Mouse (Mus musculus) limb, embryonic 15.5 days (tissue): ENCODE data around the gene Ugt1a8. TPM values are rescaled to one million over a fixed set of nuclear protein-coding genes. Genes with fewer than 3 reads are reported as not detected.

Source experiments
- ATAC-seq: fragments of 200-750 bp; cut with Nextera tagmentation; 2 replicates; pipeline ENCODE4 v1.8.0; 2017; ENCODE audit warnings: low read depth, moderate TSS enrichment; ENCODE audit not compliant: insufficient number of reproducible peaks, low FRiP score, low TSS enrichment
- H3K27ac ChIP-seq: fragments of 300-500 bp; sonication (generic); 2 replicates; pipeline ENCODE4 v1.5.1; 2015; ENCODE audit warnings: moderate library complexity, mild to moderate bottlenecking, inconsistent platforms
- H3K27me3 ChIP-seq: fragments of 300-500 bp; sonication (generic); 2 replicates; pipeline ENCODE4 v1.6.1; 2015; ENCODE audit warnings: inconsistent platforms
- H3K36me3 ChIP-seq: fragments of 300-500 bp; sonication (generic); 2 replicates; pipeline ENCODE4 v1.6.1; 2015; ENCODE audit warnings: inconsistent platforms
- H3K4me1 ChIP-seq: fragments of 300-500 bp; sonication (generic); 2 replicates; pipeline ENCODE4 v1.6.1; 2015; ENCODE audit warnings: inconsistent platforms
- H3K4me2 ChIP-seq: fragments of 300-500 bp; sonication (generic); 2 replicates; pipeline ENCODE4 v1.6.1; 2015; ENCODE audit warnings: mild to moderate bottlenecking, inconsistent platforms
- H3K4me3 ChIP-seq: fragments of 300-500 bp; sonication (generic); 2 replicates; pipeline ENCODE4 v1.5.1; 2015; ENCODE audit warnings: mild to moderate bottlenecking, inconsistent platforms
- H3K9ac ChIP-seq: fragments of 300-500 bp; sonication (generic); 2 replicates; pipeline ENCODE4 v1.6.1; 2015; ENCODE audit warnings: inconsistent platforms
- H3K9me3 ChIP-seq: fragments of 300-500 bp; sonication (generic); 2 replicates; pipeline ENCODE4 v1.6.1; 2016; ENCODE audit warnings: inconsistent platforms
- WGBS: fragments of 180-500 bp; shearing (Covaris S2); methylation state at CpG from one replicate; pipeline ENCODE4 v1.1.7; 2015; 5-methylcytosine and 5-hydroxymethylcytosine counted together
- polyA plus RNA-seq: library from polyadenylated mRNA; unstranded; fragments of >200 nt; fragmentation: Nextera tagmentation; extraction: Ambion mirVana; gene quantifications from 2 replicates; pipeline ENCODE4 v1.2.1, GENCODE M21; 2015

Ugt1a8 gene
- polyA plus RNA-seq, 1 experiment from 2014 or later: not detected

GRCm38 (mm10) chr1:88234646-88235045, 147.0 kb downstream of the Ugt1a8 start:
- no peak for ATAC-seq

GRCm38 (mm10) chr1:88235046-88235893, 147.7 kb downstream of the Ugt1a8 start:
- H3K27ac ChIP-seq: no peak overlapping the region
- no peaks in the 10 kb centered on the region for H3K36me3 ChIP-seq
- peak; percentile 3; the same call in 1 of the 2 replicates for ATAC-seq
- H3K4me3 ChIP-seq: no peak overlapping the region
- H3K27me3 ChIP-seq: no peaks in the 10 kb centered on the region
- H3K4me1 ChIP-seq: no peaks in the 10 kb centered on the region
- 60% methylated on average over 11 of the region's 11 CpGs for WGBS
- peaks cover 64% of the 10 kb centered on the region for H3K9me3 ChIP-seq
- no peak overlapping the region for H3K4me2 ChIP-seq
- H3K9ac ChIP-seq: no peak overlapping the region

More at GRCm38 (mm10) chr1:88234646-88235045, 147.0 kb downstream of the Ugt1a8 start:
- Histone ChIP-seq H3K27ac (no peak overlapping the region), H3K36me3 (no peaks in the 10 kb centered on the region), H3K9me3 (peaks cover 64% of the 10 kb centered on the region), H3K4me2 (no peak overlapping the region), H3K9ac (no peak overlapping the region), H3K27me3 (no peaks in the 10 kb centered on the region), H3K4me3 (no peak overlapping the region), H3K4me1 (no peaks in the 10 kb centered on the region)
- 44% methylated on average over 5 of the region's 5 CpGs for WGBS

- Histone ChIP-seq H3K9me3 (peaks cover 70% of the 10 kb centered on the region), H3K9ac (no peak overlapping the region), H3K36me3 (no peaks in the 10 kb centered on the region), H3K27me3 (no peaks in the 10 kb centered on the region), H3K4me3 (no peak overlapping the region), H3K27ac (no peak overlapping the region), H3K4me1 (no peaks in the 10 kb centered on the region), H3K4me2 (no peak overlapping the region)
- 61% methylated on average over 4 of the region's 4 CpGs for WGBS
- no peak for ATAC-seq
Observed at GRCm38 (mm10) chr1:88235894-88236415, 148.3 kb downstream of the Ugt1a8 start.

- ATAC-seq: no peak
- no peak overlapping the region for H3K9ac ChIP-seq
- no peak overlapping the region for H3K27ac ChIP-seq
- no peaks in the 10 kb centered on the region for H3K36me3 ChIP-seq
- no peaks in the 10 kb centered on the region for H3K27me3 ChIP-seq
- H3K9me3 ChIP-seq: peaks cover 60% of the 10 kb centered on the region
- no peaks in the 10 kb centered on the region for H3K4me1 ChIP-seq
- 74% methylated on average over 5 of the region's 5 CpGs for WGBS
- no peak overlapping the region for H3K4me2 ChIP-seq
- no peak overlapping the region for H3K4me3 ChIP-seq
Observed at GRCm38 (mm10) chr1:88237311-88237710, 149.7 kb downstream of the Ugt1a8 start.

- Histone ChIP-seq H3K4me3 (no peak overlapping the region), H3K4me2 (no peak overlapping the region), H3K9ac (no peak overlapping the region), H3K36me3 (no peaks in the 10 kb centered on the region), H3K9me3 (peaks cover 59% of the 10 kb centered on the region), H3K4me1 (no peaks in the 10 kb centered on the region), H3K27me3 (no peaks in the 10 kb centered on the region), H3K27ac (no peak overlapping the region)
- ATAC-seq: no peak
- 77% methylated on average over 6 of the region's 6 CpGs for WGBS
Observed at GRCm38 (mm10) chr1:88238771-88239170, 151.2 kb downstream of the Ugt1a8 start.

- whole genome bisulfite sequencing: 73% methylated on average over 5 of the region's 5 CpGs
- H3K27ac ChIP-seq: no peak overlapping the region
- H3K4me2 ChIP-seq: no peak overlapping the region
- no peak overlapping the region for H3K4me3 ChIP-seq
- peaks cover 58% of the 10 kb centered on the region for H3K9me3 ChIP-seq
- no peaks in the 10 kb centered on the region for H3K4me1 ChIP-seq
- no peak overlapping the region for H3K9ac ChIP-seq
- ATAC-seq: no peak
- no peaks in the 10 kb centered on the region for H3K27me3 ChIP-seq
- H3K36me3 ChIP-seq: no peaks in the 10 kb centered on the region
Observed at GRCm38 (mm10) chr1:88240072-88240471, 152.5 kb downstream of the Ugt1a8 start.

- no peak overlapping the region for H3K27ac ChIP-seq
- no peaks in the 10 kb centered on the region for H3K27me3 ChIP-seq
- H3K4me3 ChIP-seq: no peak overlapping the region
- ATAC-seq: no peak
- 71% methylated on average over 4 of the region's 4 CpGs for whole genome bisulfite sequencing
- H3K4me1 ChIP-seq: no peaks in the 10 kb centered on the region
- peaks cover 57% of the 10 kb centered on the region for H3K9me3 ChIP-seq
- H3K4me2 ChIP-seq: no peak overlapping the region
- no peaks in the 10 kb centered on the region for H3K36me3 ChIP-seq
- no peak overlapping the region for H3K9ac ChIP-seq
Observed at GRCm38 (mm10) chr1:88240579-88240978, 153.0 kb downstream of the Ugt1a8 start.

GRCm38 (mm10) chr1:88243861-88244260, 156.2 kb downstream of the Ugt1a8 start:
- no peaks in the 10 kb centered on the region for H3K4me1 ChIP-seq
- no peak overlapping the region for H3K9ac ChIP-seq
- no peak overlapping the region for H3K27ac ChIP-seq
- WGBS: 64% methylated on average over 5 of the region's 5 CpGs
- H3K36me3 ChIP-seq: no peaks in the 10 kb centered on the region
- H3K4me3 ChIP-seq: no peak overlapping the region
- peaks cover 63% of the 10 kb centered on the region for H3K9me3 ChIP-seq
- ATAC-seq: no peak
- no peak overlapping the region for H3K4me2 ChIP-seq
- H3K27me3 ChIP-seq: no peaks in the 10 kb centered on the region

DNA sequence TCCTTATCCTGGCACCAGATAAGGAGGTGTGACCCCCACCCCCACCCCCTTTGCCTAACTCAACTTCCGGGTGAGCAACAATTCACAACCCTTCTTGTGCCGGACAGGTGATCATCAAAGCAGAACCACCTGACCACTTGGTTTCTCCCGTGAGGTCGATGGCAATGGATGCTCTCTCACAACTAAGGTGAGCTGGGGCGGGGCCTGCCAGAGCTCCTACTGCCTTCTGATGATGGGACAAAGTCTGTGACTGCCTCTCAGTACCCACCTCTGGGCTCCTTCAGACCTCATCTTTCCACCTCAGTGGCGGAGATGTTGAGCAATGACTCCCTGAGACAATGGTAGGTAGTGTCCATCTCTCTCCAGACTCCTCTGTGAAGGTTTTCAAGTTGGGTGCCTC, 158.3 kb downstream of the Ugt1a8 start:
- no peak for ATAC-seq
- Histone ChIP-seq H3K4me1 (no peaks in the 10 kb centered on the region), H3K9me3 (peaks cover 62% of the 10 kb centered on the region), H3K9ac (no peak overlapping the region), H3K27me3 (no peaks in the 10 kb centered on the region), H3K36me3 (no peaks in the 10 kb centered on the region), H3K4me3 (no peak overlapping the region), H3K4me2 (no peak overlapping the region), H3K27ac (no peak overlapping the region)
- WGBS: 78% methylated on average over 6 of the region's 6 CpGs

DNA sequence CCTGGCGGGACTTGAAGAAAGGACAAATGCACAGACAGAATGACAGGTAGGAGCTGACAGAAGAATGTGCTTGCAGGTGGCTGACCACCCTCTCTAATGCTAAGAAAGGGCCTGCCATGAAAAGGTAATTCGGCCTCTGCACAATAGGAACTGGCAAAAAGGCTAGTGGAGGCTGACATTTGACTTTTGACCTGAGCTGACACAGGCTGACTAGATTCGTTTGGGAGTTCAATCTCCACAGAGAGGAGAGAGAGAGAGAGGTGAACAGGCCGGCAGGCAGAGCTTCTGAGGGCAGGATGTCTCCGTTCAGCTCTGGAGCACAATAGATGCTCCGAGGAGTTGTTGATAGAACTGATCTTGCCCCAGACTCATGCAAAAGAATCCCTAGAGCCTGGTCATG, 158.8 kb downstream of the Ugt1a8 start:
- ATAC-seq: no peak
- 48% methylated on average over 6 of the region's 6 CpGs for WGBS

GRCm38 (mm10) chr1:88247660-88248059, 160.0 kb downstream of the Ugt1a8 start:
- Histone ChIP-seq H3K36me3 (no peaks in the 10 kb centered on the region), H3K9me3 (peaks cover 71% of the 10 kb centered on the region), H3K27me3 (no peaks in the 10 kb centered on the region), H3K4me3 (no peak overlapping the region), H3K9ac (no peak overlapping the region), H3K27ac (no peak overlapping the region), H3K4me2 (no peak overlapping the region), H3K4me1 (no peaks in the 10 kb centered on the region)
- no peak for ATAC-seq
- 46% methylated on average over 2 of the region's 2 CpGs for WGBS

More for the DNA sequence above, 158.8 kb downstream of the Ugt1a8 start:
- Histone ChIP-seq H3K4me2 (no peak overlapping the region), H3K9ac (no peak overlapping the region), H3K4me1 (no peaks in the 10 kb centered on the region), H3K36me3 (no peaks in the 10 kb centered on the region), H3K27ac (no peak overlapping the region), H3K4me3 (no peak overlapping the region), H3K9me3 (peaks cover 64% of the 10 kb centered on the region), H3K27me3 (no peaks in the 10 kb centered on the region)

- WGBS: 64% methylated on average over 4 of the region's 4 CpGs
- H3K27ac ChIP-seq: no peak overlapping the region
Observed at GRCm38 (mm10) chr1:88248658-88249057, 161.0 kb downstream of the Ugt1a8 start.

More at GRCm38 (mm10) chr1:88248658-88249057, 161.0 kb downstream of the Ugt1a8 start:
- H3K27me3 ChIP-seq: no peaks in the 10 kb centered on the region
- H3K4me1 ChIP-seq: no peaks in the 10 kb centered on the region
- H3K4me3 ChIP-seq: no peak overlapping the region
- H3K4me2 ChIP-seq: no peak overlapping the region
- no peaks in the 10 kb centered on the region for H3K36me3 ChIP-seq
- H3K9ac ChIP-seq: no peak overlapping the region
- peaks cover 68% of the 10 kb centered on the region for H3K9me3 ChIP-seq
- 0 out of 2 replicates have a peak, but pooled peaks have one; percentile 3 for ATAC-seq
